Mouse (Mus musculus) R1 (cell line): ENCODE measurements around the gene Cdk17.
A peak's percentile ranks its signal among the peaks of the same experiment; 100 is the strongest.

ENCODE experiments used
- DNase-seq: peaks from one replicate; pipeline ENCODE4 v3.0.0-alpha.2; 2018; ENCODE audit warnings: low read depth, low spot score

Cdk17 gene

GRCm38 (mm10) chr10:93283258-93283657, 122.6 kb downstream of the Cdk17 start:
- DNase-seq, result peak; percentile 84

GRCm38 (mm10) chr10:93285489-93285888, 124.8 kb downstream of the Cdk17 start:
- no peak for DNase-seq

GRCm38 (mm10) chr10:93287551-93288145, 127.0 kb downstream of the Cdk17 start:
- no peak for DNase-seq

- no peak for DNase-seq
Measured at GRCm38 (mm10) chr10:93288336-93288735, 127.7 kb downstream of the Cdk17 start.

- DNase-seq, result no peak
Measured at GRCm38 (mm10) chr10:93289404-93289803, 128.7 kb downstream of the Cdk17 start.

- peak; percentile 81 for DNase-seq
Measured at GRCm38 (mm10) chr10:93291352-93291751, 130.7 kb downstream of the Cdk17 start.

GRCm38 (mm10) chr10:93291843-93292242, 131.2 kb downstream of the Cdk17 start:
- DNase-seq, result peak; percentile 91

GRCm38 (mm10) chr10:93293621-93294020, 132.9 kb downstream of the Cdk17 start:
- no peak for DNase-seq

GRCm38 (mm10) chr10:93294547-93295219, 134.0 kb downstream of the Cdk17 start:
- peak; percentile 62 for DNase-seq

GRCm38 (mm10) chr10:93297774-93298173, 137.1 kb downstream of the Cdk17 start:
- peak; percentile 91 for DNase-seq

GRCm38 (mm10) chr10:93298208-93298607, 137.5 kb downstream of the Cdk17 start:
- no peak for DNase-seq

GRCm38 (mm10) chr10:93301831-93302230, 141.2 kb downstream of the Cdk17 start:
- no peak for DNase-seq

GRCm38 (mm10) chr10:93303231-93303630, 142.6 kb downstream of the Cdk17 start:
- DNase-seq, result no peak

GRCm38 (mm10) chr10:93305946-93306345, 145.3 kb downstream of the Cdk17 start:
- no peak for DNase-seq

- no peak for DNase-seq
Measured at GRCm38 (mm10) chr10:93306367-93306766, 145.7 kb downstream of the Cdk17 start.

GRCm38 (mm10) chr10:93309131-93309933, 148.7 kb downstream of the Cdk17 start:
- DNase-seq, result peak; percentile 64

GRCm38 (mm10) chr10:93309934-93310621, 149.4 kb downstream of the Cdk17 start:
- peak; percentile 44 for DNase-seq

- DNase-seq, result peak; percentile 62
Measured at GRCm38 (mm10) chr10:93310721-93311411, 150.2 kb downstream of the Cdk17 start, which contains the start of gene Elk3. Gene Elk3 (minus strand): TSS chr10:93311135.

- DNase-seq, result no peak
Measured at GRCm38 (mm10) chr10:93311576-93311975, 150.9 kb downstream of the Cdk17 start.
